Mouse (Mus musculus) intestine, embryonic 14.5 days (tissue): ENCODE measurements at regions not wholly inside any gene's neighbourhood (a gene's known extent, or its start where the extent isn't known, plus 50 kb on each side); places are given as distances from the start of the nearest gene placed in this dataset.

Experiments
- ATAC-seq: fragments of 200-750 bp; cut with Nextera tagmentation; replicated peaks from 2 replicates; pipeline ENCODE4 v1.8.0; 2017; ENCODE audit warnings: low read depth, moderate number of reproducible peaks, moderate TSS enrichment, moderate library complexity; ENCODE audit not compliant: low FRiP score, low TSS enrichment
- DNase-seq: peaks from one replicate; pipeline ENCODE4 v3.0.0-alpha.2; 2018; ENCODE audit warnings: low spot score
- H3K27ac ChIP-seq: fragments of 300-500 bp; sonication (generic); 2 replicates; pipeline ENCODE4 v1.5.1; 2014; ENCODE audit warnings: low read depth, mild to moderate bottlenecking, control low read depth
- H3K27me3 ChIP-seq: fragments of 300-500 bp; sonication (generic); replicated peaks from 2 replicates; pipeline ENCODE4 v1.6.1; 2014; ENCODE audit warnings: low read length, control low read depth; ENCODE audit not compliant: control insufficient read depth, insufficient read depth
- H3K36me3 ChIP-seq: fragments of 300-500 bp; sonication (generic); 2 replicates; pipeline ENCODE4 v1.6.1; 2014; ENCODE audit warnings: low read length, control low read depth; ENCODE audit not compliant: control insufficient read depth, insufficient read depth
- H3K4me1 ChIP-seq: fragments of 300-500 bp; sonication (generic); replicated peaks from 2 replicates; pipeline ENCODE4 v1.6.1; 2014; ENCODE audit warnings: low read length, control low read depth, mixed read lengths; ENCODE audit not compliant: control insufficient read depth, insufficient read depth
- H3K4me2 ChIP-seq: fragments of 300-500 bp; sonication (generic); 2 replicates; pipeline ENCODE4 v1.6.1; 2014; ENCODE audit warnings: low read length
- H3K4me3 ChIP-seq: fragments of 300-500 bp; sonication (generic); 2 replicates; pipeline ENCODE4 v1.5.1; 2014; ENCODE audit warnings: low read depth, low read length, control low read depth, mixed read lengths
- H3K9ac ChIP-seq: fragments of 300-500 bp; sonication (generic); 2 replicates; pipeline ENCODE4 v1.6.1; 2014; ENCODE audit warnings: mild to moderate bottlenecking, low read length
- H3K9me3 ChIP-seq: fragments of 300-500 bp; sonication (generic); 2 replicates; pipeline ENCODE4 v1.6.1; 2016; ENCODE audit warnings: low read length, control low read depth; ENCODE audit not compliant: control insufficient read depth
- WGBS: fragments of 180-500 bp; shearing (Covaris S2); extraction: QIAGEN DNeasy Blood & Tissue Kit; methylation state at CpG from one replicate; pipeline ENCODE4 v1.1.7; 2014; 5-methylcytosine and 5-hydroxymethylcytosine counted together

DNA sequence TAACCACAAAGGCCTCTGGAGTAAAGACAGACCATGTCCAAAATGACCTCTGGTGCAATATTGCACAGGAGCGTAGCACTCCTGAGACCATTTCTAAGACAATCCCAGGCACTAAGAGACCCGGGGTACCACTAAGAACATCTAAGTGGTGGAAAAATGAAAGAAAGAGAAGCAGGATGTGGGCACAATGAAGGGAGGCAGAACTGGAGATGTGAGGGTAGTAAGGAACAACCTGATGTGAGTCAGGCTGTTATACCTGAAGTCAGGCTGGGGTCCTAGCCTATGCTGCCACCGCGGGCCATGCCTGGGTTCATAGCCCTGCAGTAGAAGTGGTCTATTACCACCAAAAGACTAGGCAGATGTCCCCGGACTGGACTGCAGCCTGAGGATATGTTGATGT, 1051.4 kb downstream of the Gsdmc2 start:
- Histone ChIP-seq H3K9ac (no peak overlapping the region), H3K4me3 (no peak overlapping the region), H3K36me3 (no peaks in the 10 kb centered on the region), H3K27ac (no peak overlapping the region), H3K4me1 (no peaks in the 10 kb centered on the region), H3K27me3 (no peaks in the 10 kb centered on the region), H3K9me3 (no peaks in the 10 kb centered on the region), H3K4me2 (no peak overlapping the region)
- no peak for ATAC-seq
- DNase-seq: no peak
- 96% methylated on average over 5 of the region's 5 CpGs for WGBS

- Histone ChIP-seq H3K9me3 (no peaks in the 10 kb centered on the region), H3K4me1 (no peaks in the 10 kb centered on the region), H3K27me3 (no peaks in the 10 kb centered on the region), H3K27ac (no peak overlapping the region), H3K36me3 (no peaks in the 10 kb centered on the region), H3K9ac (no peak overlapping the region), H3K4me3 (no peak overlapping the region), H3K4me2 (no peak overlapping the region)
- 55% methylated on average over 1 of the region's 1 CpGs for WGBS
- DNase-seq: no peak
- no peak for ATAC-seq
Observed at GRCm38 (mm10) chr15:62792084-62792483, 1052.9 kb downstream of the Gsdmc2 start.

DNA sequence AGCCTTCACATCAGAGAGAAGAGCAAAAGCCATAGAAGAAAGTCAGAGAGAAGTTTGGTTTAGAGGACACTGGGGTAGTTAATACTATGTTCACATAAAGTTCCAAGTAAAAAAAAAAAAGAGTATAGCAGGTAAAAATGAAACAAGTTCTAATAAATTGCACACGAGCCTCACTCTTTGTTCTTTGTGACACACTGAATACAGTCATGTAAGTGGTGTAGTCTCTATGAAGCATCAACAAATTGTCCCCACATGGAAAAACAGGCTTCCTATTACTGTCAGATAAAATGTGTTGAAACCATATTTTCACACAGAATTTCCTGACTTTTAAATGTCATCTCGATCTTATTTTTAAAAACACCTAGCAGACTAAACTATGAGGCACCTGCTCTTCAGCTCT, 1057.2 kb downstream of the Gsdmc2 start:
- Histone ChIP-seq H3K27me3 (no peaks in the 10 kb centered on the region), H3K9me3 (no peaks in the 10 kb centered on the region), H3K4me3 (no peak overlapping the region), H3K4me2 (no peak overlapping the region), H3K27ac (no peak overlapping the region), H3K9ac (no peak overlapping the region), H3K4me1 (no peaks in the 10 kb centered on the region), H3K36me3 (no peaks in the 10 kb centered on the region)
- ATAC-seq (no peak), DNase-seq (no peak)
- 90% methylated on average over 2 of the region's 2 CpGs for WGBS

- DNase-seq (no peak), ATAC-seq (no peak)
- no peaks in the 10 kb centered on the region for H3K36me3 ChIP-seq
- no peak overlapping the region for H3K9ac ChIP-seq
- H3K27ac ChIP-seq: no peak overlapping the region
- H3K4me2 ChIP-seq: no peak overlapping the region
- 77% methylated on average over 1 of the region's 1 CpGs for WGBS
- H3K4me3 ChIP-seq: no peak overlapping the region
- no peaks in the 10 kb centered on the region for H3K4me1 ChIP-seq
- no peaks in the 10 kb centered on the region for H3K27me3 ChIP-seq
- no peaks in the 10 kb centered on the region for H3K9me3 ChIP-seq
Observed at GRCm38 (mm10) chr15:62786315-62786714, 1058.7 kb downstream of the Gsdmc2 start.

DNA sequence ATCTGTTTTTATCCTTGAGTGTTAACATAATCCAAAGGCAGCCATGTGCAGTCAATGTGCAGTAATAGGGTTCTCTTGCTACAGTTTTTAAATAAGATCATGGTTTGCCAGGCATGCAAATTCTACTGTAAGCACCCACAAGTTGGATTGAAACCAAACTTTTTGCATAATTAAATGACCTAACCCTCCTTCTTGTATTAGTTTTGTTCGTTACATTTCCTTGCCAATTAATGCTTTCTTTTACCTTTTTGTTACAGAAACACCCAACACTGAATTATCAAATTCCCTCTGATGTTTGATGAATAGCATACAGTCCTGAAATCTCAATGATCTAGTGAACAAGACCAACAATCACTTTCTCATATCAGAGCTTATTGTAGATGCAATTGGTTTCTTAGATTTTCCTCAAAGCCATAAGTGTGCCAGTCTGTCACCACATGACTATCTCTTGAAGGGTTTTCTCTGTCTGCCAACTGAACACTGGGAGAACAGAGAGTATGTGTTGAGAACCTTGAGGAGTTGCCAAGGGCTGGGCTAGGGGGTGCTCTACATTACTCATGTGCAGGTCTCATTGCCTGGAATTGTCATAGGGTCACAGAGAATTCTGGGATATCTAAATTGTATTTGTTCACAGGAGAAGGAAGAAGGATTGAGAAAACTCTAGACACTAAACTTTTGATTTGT, 1060.4 kb downstream of the Gsdmc2 start:
- no peak overlapping the region for H3K4me3 ChIP-seq
- no peaks in the 10 kb centered on the region for H3K27me3 ChIP-seq
- no peaks in the 10 kb centered on the region for H3K4me1 ChIP-seq
- no peak overlapping the region for H3K27ac ChIP-seq
- no peak overlapping the region for H3K9ac ChIP-seq
- 96% methylated on average over 1 of the region's 1 CpGs for WGBS
- no peaks in the 10 kb centered on the region for H3K9me3 ChIP-seq
- no peak for ATAC-seq
- no peak overlapping the region for H3K4me2 ChIP-seq
- H3K36me3 ChIP-seq: no peaks in the 10 kb centered on the region
- DNase-seq: no peak

DNA sequence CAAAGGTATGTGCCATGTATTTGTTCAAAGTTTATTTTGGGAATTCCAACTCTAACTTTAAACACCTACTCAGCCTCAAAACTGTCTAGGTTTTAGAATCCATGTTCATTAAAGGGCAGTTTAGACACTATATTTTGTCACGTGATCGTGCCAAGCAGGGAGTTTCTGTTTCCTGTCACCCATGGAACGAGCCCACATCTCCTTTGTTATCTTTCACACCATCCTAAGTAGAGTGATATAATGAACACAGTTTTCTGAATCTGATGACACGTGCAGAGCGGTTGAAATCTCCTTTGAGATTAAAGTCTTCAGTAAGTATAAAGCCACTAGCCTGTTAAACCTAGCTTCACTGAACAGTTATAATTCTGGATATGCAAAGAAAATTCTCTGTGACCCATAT, 1066.1 kb downstream of the Gsdmc2 start:
- ATAC-seq: no peak
- H3K9me3 ChIP-seq: no peaks in the 10 kb centered on the region
- no peak overlapping the region for H3K9ac ChIP-seq
- no peaks in the 10 kb centered on the region for H3K4me1 ChIP-seq
- no peak overlapping the region for H3K27ac ChIP-seq
- no peak for DNase-seq
- H3K36me3 ChIP-seq: no peaks in the 10 kb centered on the region
- H3K4me2 ChIP-seq: no peak overlapping the region
- 76% methylated on average over 5 of the region's 5 CpGs for WGBS
- no peaks in the 10 kb centered on the region for H3K27me3 ChIP-seq
- no peak overlapping the region for H3K4me3 ChIP-seq

DNA sequence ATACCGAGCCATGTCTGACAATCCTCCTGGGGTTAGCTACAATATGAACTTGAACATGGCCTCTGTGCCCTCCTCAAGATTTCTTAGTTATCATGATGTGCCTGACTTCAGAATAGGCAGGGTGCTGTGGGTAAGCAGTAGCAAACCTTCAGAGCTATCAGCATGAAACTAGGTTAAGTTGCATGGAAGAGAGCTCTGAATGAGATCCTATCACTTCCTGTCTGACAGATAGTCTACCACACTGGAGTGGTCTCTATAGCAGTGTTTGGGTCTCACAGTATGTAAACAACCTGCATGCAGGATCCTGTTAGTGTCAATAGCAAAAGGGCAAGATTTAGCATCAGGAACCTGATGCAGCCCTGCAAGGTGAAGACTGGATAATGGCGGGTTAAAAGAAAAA, 1092.3 kb downstream of the Gsdmc2 start:
- no peaks in the 10 kb centered on the region for H3K27me3 ChIP-seq
- no peaks in the 10 kb centered on the region for H3K36me3 ChIP-seq
- no peak for ATAC-seq
- H3K4me3 ChIP-seq: no peak overlapping the region
- no peaks in the 10 kb centered on the region for H3K4me1 ChIP-seq
- H3K4me2 ChIP-seq: no peak overlapping the region
- DNase-seq: no peak
- no peaks in the 10 kb centered on the region for H3K9me3 ChIP-seq
- WGBS: 90% methylated on average over 2 of the region's 2 CpGs
- H3K27ac ChIP-seq: no peak overlapping the region
- H3K9ac ChIP-seq: no peak overlapping the region

GRCm38 (mm10) chr15:62743879-62744278, 1101.1 kb downstream of the Gsdmc2 start:
- Histone ChIP-seq H3K36me3 (no peaks in the 10 kb centered on the region), H3K4me3 (no peak overlapping the region), H3K9ac (no peak overlapping the region), H3K9me3 (no peaks in the 10 kb centered on the region), H3K4me2 (no peak overlapping the region), H3K4me1 (no peaks in the 10 kb centered on the region), H3K27me3 (no peaks in the 10 kb centered on the region), H3K27ac (no peak overlapping the region)
- DNase-seq: no peak
- 57% methylated on average over 3 of the region's 3 CpGs for WGBS
- ATAC-seq: no peak

DNA sequence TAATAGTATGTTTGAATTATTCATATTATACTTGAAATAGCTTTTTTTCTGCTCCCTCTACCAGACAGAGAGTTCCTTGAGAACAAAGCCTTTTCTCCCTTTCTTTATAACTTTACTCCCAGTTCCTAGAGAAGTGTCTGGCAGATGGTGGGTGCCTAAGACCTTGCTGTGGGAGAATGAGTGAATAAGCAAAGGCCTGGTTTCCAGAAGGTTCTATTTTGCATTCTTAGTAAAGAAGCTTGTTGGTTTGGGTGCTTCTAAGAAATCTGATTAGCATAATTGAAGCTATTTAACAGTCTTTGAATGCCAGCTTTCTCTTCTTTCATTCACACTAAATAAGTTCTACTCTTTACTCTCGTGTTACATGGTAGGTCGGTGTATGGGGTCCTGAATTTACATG, 1104.2 kb downstream of the Gsdmc2 start:
- ATAC-seq (no peak), DNase-seq (no peak)
- Histone ChIP-seq H3K27ac (no peak overlapping the region), H3K27me3 (no peaks in the 10 kb centered on the region), H3K4me1 (no peaks in the 10 kb centered on the region), H3K4me3 (no peak overlapping the region), H3K9me3 (no peaks in the 10 kb centered on the region), H3K36me3 (no peaks in the 10 kb centered on the region), H3K4me2 (no peak overlapping the region), H3K9ac (no peak overlapping the region)
- 80% methylated on average over 2 of the region's 2 CpGs for WGBS
